Mouse (Mus musculus): ENCODE results near the gene Tpst2.

The Tpst2 gene

DNA sequence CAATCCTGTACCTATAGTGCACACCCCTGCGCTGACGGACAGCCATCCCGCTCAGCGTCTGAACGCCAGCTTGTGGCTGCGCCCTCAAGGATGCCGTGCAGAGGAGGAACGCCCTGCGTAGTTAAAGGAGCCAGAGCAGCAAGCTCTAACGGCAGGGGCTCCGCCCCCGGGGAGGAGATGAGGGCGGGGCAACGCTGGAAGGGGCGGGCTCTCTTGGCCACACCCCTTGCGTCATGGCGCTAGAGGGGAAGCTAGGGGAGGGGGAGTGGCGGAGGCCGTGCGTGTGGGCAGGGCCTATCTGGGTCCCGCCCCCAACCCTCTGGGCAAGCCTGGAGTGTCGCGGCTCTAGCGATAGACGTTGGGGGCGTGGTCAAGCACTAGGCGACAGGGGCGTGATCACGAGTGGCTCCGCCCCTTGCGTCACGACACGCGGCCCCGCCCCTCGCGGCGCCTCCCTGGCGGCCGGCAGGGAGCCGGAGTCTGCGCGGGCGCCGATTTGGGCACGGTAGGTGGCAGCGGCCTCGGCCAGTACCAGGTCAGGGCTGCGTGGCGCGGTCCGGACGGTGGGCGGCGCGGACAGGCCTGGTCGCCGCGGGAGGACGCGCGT lies at the start of gene Tpst2:
Gene Tpst2, plus strand, starts transcription at position 425 of the 607 bp plus-strand sequence.
- peak; percentile 100 for DNase-seq (ENCODE audit: low read depth, low spot score)

DNA sequence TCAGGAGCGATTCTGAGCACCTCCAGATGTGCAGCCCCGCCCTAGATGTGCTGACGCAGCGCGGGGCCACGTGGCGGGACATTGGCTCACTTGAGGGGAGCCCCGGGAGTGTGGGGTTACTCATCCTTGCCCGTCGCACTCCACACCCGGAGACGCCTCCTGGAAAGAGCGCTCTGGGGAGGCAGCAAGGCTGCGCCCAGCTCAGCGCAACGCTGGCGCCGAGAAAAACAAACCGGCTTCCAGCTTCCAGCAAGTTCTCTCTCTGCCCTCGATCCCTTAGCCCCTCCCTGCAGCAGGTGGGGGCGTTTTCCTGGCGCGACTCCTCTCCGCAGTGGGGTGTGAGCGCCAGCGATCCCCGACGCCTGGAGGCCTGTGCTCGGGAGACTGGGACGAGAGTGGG lies 49.1 kb upstream of the Tpst2 start:
- DNase-seq (ENCODE audit: low read depth, low spot score) = no peak

DNA sequence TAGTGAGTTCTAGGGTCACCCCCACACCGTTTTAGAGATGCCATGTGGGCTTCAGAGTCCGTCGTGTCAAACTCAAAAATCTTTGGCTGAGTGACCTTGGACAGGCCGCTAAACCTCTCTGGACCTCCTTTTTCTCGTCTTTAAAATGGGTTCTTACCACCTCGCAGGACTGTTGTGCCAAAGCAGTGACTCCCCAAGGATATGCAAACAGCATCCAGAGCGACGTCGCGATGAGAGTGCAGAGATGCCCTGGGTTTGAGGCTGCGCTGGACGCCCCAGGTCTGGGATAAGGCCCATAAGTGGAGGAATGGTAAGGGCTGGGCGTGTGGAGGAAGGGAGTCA lies 48.6 kb upstream of the Tpst2 start:
- DNase-seq (ENCODE audit: low read depth, low spot score) = no peak

DNA sequence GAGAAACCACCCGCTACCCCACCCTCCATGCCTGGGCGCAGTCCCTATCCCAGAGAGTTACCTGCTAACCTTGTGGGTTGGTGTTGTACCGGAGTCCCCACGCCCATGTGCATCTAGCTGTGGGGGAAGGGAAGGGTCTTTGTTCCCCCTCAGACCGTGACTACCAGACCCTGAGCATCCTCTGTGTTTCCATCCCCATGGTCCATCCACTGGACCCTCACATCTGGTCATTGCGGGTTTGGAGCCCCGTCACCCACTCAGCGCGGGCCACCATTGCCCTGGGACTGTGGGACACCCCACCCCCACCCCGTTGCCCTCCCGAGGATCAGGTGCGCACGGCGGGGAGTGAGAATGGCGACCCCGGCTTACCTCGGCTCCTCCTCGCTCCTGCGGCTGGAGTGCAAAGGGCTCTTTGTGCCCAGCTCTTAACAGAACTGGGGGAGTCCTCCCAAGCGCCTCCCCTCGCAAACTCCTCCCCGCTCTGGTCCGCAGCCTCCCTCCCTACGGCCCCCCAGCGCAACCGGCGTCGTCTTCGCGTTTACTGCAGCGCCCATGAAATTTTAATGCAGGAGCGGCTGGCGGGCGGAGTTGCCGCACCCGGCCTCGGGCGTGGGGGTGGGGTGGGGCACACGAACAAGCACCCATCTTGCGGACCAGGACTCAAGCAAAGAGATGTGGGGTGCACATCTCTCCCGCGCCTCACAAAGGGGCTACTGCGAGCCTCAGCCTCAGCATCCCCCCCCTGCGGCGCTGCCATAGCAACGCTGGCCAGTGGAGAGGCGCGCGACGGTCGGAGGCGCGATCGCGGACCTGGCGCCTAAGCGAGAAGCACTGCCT lies 48.0 kb upstream of the Tpst2 start:
- no peak for DNase-seq (ENCODE audit: low read depth, low spot score)

DNA sequence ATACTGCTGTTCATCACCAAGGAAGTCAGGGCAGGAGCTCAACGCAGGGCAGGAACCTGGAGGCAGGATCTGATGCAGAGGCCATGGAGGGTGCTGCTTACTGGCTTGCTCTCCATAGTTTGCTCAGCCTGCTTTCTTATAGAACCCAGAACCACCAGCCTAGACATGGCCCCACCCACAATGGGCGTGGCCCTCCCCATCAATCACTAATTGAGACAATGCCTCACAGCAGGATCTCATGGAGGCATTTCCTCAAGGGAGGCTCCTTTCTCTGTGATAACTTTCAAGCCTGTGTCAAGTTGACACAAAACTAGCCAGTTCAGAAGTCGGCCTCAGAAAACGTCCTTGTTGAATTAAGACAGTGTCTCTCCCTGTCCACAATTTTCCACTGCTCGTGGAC lies 40.7 kb upstream of the Tpst2 start:
- DNase-seq (ENCODE audit: low read depth, low spot score) = no peak

DNA sequence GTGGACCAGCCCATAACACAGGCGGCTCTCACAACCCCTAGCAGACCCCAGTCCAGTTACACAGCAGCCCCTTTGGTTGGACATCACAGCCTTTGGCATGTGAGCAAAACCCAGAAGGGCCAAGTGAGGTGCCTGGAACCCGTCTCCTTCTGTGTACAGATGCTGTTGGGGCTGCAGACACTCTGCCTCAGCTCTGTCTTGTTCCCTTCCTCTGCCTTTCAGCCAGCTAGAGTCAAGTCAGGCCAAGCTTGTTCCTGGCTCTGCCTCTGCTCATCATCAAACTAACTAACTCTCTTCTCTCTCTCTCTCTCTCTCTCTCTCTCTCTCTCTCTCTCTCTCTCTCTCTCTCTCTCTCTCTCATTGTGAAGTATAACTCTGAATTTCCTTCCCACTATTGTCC lies 39.9 kb upstream of the Tpst2 start:
- no peak for DNase-seq (ENCODE audit: low read depth, low spot score)

DNA sequence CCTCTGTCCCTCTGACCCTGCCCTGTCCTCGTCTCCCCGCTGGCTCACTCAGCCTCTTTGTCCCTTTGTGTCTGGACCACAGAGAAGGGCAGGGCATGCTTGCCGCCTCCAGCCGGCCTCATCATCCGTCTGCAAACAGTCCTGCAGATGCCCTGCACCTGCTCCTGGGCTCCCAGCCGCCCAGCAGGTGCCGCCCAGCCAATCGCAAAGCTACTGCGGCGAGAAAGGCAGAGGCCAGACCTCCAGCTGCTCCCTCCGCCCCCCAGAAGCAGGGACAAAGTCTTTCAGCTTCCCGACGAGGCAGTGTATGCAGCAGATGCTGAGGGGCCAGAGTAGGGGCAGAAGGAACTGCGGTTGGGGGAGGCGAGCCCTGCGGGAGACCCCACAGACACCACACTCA lies 39.1 kb upstream of the Tpst2 start:
- no peak for DNase-seq (ENCODE audit: low read depth, low spot score)

DNA sequence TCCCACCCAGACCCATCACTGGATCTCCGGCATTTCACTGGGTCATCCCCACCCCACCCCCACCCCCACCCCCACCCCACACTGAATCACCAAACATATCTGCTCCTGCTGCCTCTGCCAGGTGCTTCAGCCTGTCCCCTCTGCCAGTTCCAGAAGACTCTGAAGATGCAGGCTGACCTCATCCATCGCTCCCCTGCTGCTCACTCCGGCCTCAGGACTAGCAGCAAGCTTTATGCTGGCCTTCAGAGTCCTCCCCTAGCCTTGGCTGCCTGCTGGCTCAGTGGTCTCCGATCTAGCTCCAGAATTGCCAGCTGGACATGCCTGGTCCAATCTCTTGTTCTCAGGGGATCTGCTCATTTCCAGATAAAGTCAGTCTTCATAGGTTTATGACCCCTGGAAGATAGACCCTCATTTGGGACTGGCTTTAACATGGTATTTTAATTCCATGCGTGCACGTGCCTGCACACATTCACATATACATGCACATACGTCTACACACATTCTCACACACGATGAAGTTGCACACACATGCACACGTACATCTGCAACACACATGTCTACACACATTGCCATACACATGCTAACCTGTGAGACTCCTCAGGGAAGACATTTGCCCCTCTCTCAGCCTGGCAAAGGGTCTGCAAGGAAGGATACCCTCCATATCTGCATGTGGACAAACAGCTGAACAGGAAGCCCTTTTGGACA lies 38.5 kb upstream of the Tpst2 start:
- DNase-seq (ENCODE audit: low read depth, low spot score) = no peak

DNA sequence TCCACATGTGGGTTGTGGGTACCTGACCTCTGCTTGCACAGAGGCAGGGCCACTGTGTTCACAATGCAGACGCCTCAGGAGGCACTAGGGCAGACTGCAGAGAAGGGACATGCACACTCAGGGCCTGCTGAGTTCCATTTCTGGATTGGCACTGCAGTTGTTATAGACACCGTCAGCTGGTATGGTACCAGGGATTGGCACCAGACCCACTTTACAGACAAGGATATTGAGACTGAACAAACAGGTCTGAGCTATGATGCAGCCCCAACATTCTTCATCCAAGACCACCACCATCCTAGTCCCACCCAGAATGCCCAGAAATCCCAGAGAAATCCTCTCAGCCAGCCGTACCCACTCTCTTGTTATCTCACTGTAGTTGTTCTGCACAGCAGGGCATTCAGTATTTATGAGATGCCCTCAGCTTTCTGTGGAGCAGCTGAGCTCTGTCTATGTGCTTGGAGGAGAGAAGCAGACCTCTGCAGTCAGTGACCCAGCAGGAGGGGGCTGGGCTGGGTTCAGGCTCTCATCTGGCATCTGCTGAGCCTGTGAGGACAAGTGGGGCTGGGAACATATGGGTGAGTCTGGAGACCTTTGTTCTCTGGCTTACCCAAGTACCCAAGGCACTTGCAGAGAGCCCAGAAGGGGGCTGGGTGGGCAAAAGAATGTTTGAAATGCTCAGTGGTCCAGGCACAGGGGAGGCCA lies 37.6 kb upstream of the Tpst2 start:
- no peak for DNase-seq (ENCODE audit: low read depth, low spot score)

DNA sequence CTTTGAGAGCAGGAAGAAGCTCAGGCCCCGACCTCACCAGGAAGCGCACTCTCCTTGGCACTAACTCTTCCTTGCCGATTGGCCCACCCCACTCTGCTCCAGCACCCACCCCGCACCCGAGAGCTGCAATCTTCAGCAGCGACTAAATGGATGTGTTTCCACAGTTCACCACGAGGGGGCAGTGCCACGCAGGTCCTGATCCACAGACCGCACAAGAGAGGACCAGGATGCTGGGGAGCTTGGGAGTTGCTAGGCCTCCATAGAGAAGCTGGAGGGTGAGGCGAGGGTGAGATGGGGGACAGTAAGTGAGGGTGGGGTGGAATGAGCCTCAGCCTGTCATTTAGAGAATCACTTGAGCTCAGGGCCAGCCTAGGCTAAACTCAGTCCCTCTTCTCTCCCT lies 35.7 kb upstream of the Tpst2 start:
- DNase-seq (ENCODE audit: low read depth, low spot score) = peak; percentile 68

DNA sequence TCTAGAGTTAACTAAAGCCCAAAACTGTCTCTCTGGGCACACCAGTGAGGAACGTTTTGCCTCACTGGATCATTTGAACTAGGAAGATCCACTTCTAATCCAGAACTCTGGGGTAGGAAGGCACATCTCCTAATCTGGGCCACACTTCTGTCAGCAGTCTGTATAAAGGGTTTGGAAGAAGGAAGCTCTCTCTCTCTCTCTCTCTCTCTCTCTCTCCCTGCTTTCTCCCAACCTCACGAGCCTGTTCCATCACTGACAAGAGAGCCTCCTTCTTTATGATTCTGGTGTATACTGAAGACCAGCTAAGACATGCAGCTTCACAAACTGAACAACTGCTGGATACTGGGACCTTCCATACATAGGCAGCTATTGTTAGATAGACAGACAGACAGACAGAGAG lies 34.6 kb upstream of the Tpst2 start:
- DNase-seq (ENCODE audit: low read depth, low spot score) = no peak

DNA sequence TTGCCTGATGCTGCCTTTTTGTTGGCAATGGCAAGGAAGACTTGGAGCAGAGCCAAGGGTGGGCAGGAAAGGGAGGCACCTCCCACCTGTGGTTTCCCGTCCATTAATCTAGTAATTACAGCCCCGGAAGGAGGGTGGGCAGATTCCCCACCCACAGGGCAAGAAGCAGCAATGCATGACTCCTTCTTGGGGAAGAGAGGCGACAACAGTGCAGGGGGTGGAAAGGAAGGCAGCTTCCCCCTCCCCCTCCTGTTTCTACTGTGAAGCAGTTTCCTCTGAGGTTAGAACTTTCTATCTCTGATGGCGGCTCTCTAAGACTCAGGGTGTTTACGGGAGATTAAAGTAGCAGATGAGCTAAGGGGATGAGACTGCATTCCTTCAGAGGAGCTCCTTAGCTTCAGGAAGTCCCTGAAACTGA lies 34.1 kb upstream of the Tpst2 start:
- no peak for DNase-seq (ENCODE audit: low read depth, low spot score)

DNA sequence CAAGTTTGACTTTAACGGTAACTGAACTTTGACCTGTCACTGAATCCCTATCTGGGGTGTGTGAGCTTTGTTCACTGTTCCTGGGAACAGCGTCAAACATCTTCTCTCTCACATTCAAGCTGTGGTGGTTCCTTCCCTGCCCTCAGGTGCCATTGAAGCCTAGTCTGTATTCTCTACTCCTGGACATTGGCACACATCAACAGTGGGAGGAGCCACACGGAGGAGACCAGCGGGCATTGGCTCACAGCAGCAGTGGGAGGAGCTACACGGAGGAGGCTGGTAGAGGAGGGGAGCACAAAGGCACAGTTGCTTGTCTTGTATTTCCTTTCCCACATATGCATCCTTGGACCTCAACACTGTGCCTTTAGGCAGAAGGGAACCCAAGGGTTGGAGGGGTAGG lies 33.5 kb upstream of the Tpst2 start:
- DNase-seq (ENCODE audit: low read depth, low spot score) = no peak

DNA sequence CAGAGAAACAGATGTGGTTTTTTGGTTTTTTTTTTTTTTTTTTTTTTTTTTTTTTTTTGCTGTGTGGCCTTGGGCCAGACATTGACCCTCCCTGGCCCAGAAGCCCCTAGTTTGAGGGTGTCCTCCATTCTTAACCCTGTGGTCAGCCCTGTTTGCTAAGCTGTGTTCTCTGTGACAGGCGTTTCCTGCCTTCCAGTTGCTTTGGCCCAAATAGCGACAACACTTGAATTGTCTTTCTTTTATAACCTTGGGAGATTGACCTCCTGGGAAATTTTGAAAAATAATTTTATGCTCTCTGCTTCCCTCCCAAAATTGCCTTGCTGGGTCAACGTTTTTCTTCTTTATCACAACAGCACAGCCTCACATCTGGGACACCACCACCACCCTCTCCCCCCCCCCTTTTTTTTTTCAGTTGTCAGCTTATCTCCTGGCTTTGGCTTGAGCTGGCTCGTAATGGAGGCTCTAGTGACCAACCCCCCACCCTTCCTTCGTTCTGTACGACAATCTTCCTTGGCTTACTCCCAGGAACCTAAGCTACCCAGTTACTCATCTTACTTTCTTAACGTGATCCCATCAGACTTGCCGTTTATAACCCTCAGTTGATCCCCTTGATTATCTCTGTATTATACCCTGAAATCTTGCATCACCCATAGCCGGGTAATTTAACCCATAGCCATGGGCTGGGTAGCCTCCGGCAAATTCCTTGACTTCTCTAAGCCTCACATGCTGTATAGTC lies 32.8 kb upstream of the Tpst2 start:
- DNase-seq (ENCODE audit: low read depth, low spot score) = no peak

DNA sequence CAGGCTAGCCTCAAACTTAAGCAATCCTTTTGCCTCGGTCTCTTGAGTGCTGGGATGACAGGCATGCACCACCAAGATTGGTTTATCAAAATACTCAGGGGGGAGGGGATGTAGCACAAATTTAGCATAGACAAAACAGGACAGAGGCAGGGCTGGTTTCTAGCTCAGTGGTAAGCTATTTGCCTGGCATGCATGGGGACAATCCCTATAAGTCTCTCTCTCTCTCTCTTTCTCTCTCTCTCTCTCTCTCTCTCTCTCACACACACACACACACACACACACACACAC lies 32.3 kb upstream of the Tpst2 start:
- DNase-seq (ENCODE audit: low read depth, low spot score) = no peak

DNA sequence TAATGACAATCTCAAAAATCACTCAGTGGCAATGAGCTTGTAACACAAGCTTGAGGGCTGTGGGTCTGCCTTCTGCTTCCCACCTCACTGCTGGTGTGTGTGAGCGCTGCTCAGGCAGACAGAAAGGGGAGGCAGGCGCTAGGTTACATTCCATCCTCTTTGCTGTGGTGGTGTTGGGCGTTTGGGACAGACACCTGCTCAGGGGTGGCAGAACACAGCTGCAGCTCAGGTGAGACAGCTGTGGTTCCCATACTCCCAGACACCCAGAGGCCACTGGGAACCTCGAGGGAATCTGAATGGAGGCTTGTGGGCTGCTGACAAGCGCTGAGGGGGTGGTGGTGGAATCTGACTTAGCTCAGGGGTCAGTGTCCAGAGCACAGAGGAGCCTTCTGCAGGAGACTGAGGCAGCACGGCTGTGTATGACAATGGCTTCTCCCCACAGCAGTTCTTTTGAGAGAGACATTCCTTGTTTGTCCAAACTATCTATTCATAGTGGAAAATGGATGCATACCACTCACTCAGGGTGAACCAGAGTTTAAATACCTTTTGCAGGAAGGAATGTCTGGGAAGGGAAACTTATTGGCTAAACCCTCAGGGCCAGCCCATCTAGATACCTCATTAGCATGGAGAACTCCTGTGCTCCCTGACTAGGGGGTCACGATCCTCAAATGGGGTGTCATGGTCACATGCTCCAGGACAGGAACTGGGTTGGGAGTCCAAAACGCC lies 31.4 kb upstream of the Tpst2 start:
- DNase-seq (ENCODE audit: low read depth, low spot score) = no peak

DNA sequence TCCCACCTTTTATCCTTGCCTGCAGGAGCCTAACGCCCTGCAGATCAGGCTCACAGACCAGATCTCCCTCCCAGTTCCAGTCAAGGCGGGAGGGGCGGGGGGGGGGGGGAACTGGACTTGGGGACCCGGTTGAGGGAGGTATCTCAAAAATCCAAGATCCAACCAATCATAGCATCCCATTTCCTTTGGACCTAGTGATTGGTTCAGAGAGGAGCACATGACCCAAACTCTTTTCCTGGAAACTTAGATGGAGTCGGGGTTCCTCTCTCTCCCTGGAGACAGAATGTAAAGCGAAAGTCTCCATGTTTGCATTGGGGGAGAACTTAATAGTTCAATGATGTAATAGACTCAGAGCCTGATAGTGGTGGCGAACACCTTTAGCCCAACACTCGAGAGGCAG lies 29.1 kb upstream of the Tpst2 start:
- no peak for DNase-seq (ENCODE audit: low read depth, low spot score)

DNA sequence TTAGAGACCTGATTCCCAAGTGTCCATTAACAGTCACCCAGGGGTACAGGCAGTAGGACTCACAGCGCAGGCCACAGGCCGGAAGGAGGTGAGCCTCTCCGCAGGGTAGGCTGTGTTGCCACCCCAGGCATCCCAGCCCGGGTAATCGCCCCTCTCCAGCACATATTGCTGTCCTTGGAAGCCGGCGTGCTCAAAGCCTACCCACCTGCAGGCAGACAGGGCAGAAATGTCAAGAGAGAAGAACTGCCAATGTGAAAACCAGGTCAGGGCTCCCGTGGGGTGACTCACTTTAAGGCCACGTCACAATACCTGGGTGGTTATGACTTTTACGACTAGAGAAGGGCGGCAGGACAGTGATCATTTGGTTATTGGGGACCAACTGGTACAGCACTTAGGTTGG lies 27.4 kb upstream of the Tpst2 start:
- no peak for DNase-seq (ENCODE audit: low read depth, low spot score)

DNA sequence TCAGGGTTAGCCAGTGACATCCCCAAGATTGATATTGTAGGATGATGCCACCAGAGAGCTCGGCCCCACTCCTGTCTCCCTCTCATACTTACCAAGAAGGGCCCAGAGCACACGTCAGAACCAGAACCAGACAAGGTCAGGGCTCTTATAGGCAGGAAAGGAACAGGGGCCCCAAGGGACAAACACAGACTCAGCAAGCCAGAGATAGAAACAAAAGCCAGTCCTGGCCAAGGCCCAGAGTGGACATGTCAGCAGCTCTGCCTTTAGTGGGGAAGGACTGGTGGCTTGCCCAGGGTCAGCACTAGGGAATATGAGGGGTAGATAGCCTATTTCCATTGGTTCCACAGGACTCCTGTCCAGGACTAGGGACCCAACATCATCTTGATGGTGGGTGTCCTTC lies 24.1 kb upstream of the Tpst2 start, which contains the start of gene Cryba4:
Gene Cryba4, minus strand, starts transcription at position 119 of the 400 bp plus-strand sequence.
- no peak for DNase-seq (ENCODE audit: low read depth, low spot score)

DNA sequence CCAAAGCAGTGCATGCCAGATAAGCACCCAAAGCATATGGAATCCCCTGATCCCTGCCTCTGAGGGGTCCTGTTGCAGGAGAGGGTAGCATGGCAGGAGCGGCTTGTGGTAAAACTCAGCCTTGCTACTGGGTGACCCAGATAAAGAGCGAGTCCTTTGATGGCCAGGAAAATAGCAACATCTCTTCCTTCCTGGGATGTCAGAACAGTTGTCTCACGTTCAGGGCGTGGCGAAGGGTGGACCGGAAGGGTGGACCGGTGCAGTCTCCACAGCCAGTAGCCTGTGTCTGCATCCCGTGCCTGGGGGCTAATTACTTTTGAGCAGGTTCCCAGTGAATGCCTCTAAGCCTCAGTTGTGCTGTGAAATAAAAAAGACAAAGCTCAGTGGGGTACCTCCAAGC lies 23.3 kb upstream of the Tpst2 start:
- DNase-seq (ENCODE audit: low read depth, low spot score) = no peak

DNA sequence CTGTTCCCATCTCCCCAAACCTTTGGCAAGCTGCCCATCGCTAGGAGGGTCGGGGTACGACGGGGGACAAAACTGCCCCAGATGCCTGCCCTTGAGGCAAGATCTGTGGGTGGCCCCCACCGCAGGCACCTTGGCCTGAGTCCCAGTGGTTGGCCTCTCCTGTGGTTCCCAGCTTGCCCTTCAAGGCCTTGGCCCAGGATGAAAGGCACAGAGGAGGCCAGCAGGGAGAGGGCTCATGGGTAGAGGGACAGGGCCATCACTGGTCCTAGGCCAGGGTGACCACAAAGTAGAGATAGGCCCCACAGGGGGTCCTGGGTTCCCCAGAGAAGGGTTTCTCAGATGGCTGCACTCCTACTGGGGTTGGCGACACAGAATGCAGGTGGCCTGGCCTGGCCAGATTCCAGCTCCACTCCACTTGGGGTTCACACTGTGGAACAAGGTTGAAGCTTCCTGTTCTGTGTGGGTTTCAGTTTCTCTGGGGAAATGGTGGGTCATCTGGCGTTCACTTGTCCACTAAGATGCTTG lies 22.1 kb upstream of the Tpst2 start:
- DNase-seq (ENCODE audit: low read depth, low spot score) = peak; percentile 74

Measured in skeletal muscle tissue, adult 2 months (tissue).